30 mouse cellular contexts compared by ENCODE assay signal in the genomic region with DNA sequence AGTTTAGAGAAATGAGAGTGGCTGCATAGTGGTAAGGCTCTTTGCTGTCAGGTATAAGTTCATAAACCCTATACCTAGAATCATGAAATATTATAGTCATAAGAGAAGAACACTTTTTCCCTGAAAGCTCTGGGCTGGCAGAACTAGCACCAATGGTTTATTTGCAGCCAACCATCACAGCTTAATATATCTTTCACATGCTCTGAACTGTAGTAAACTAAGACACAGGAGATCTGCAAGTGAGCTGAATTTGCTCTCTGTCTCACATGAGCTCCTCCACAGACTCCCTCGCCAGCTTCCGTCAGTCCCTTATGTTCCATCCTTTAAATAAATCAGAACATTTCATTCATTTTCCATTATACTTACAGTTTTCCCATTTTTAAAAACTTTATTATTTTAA. TPM values are rescaled to one million over a fixed set of nuclear protein-coding genes. Genes with fewer than 3 reads are reported as not detected.
A peak's percentile ranks its signal among the peaks of the same experiment; 100 is the strongest.
DNase-seq lines count a peak whose midpoint lies in the region; ATAC-seq lines count a peak whose summit lies in the region.
"Had no signal": no experiment of that assay in that cellular context is flagged by ENCODE, and none has a peak within 500 bp of the region (broad histone marks: within the 10 kb centered on the region; RNA-seq: fewer than 3 reads in every experiment).

No protein-coding gene starts in this region.

- 97% methylated on average over 2 of the region's 2 CpGs for WGBS in midbrain, embryonic 15.5 days

- H3K4me1 ChIP-seq in midbrain, embryonic 15.5 days, result no peaks in the 10 kb centered on the region
- H3K4me1 ChIP-seq: embryonic facial prominence, embryonic 13.5 days; embryonic facial prominence, embryonic 15.5 days; forebrain, embryonic 10.5 days; forebrain, embryonic 12.5 days had no signal

- no peaks in the 10 kb centered on the region for H3K36me3 ChIP-seq in midbrain, embryonic 15.5 days (replicated peaks)
- H3K36me3 ChIP-seq: embryonic facial prominence, embryonic 13.5 days; embryonic facial prominence, embryonic 15.5 days; forebrain, embryonic 10.5 days; forebrain, embryonic 12.5 days; G1E had no signal

- DNase-seq in frontal cortex, postnatal 14 days (ENCODE audit: low spot score in 2 of 2), result no peak
- DNase-seq in right cerebral cortex, adult 18-20 months, result peak; percentile 17
- no peak for DNase-seq in right cerebral cortex, adult 2 months (ENCODE audit: low spot score in 2 of 2)
- DNase-seq: adrenal gland, adult 8-10 months; adrenal gland, postnatal 14 days; adrenal gland, postnatal 36 days; B cell, adult 2 months; cerebellum, adult 11 months; cerebellum, adult 18-20 months; cerebellum, adult 8-10 months; cerebellum, adult 9-11 months; cerebellum, postnatal 14 days; cerebellum, postnatal 36 days; embryo, embryonic 11 days had no signal

- no peak overlapping the region for H3K9ac ChIP-seq in midbrain, embryonic 15.5 days
- H3K9ac ChIP-seq: embryonic facial prominence, embryonic 13.5 days; embryonic facial prominence, embryonic 15.5 days; forebrain, embryonic 12.5 days had no signal

- peak; percentile 94 for ATAC-seq in frontal cortex, adult (ENCODE audit: low TSS enrichment)
- no peak for ATAC-seq in midbrain, embryonic 15.5 days (replicated peaks)
- ATAC-seq: activated CD4-positive, CD25-positive, alpha-beta regulatory T cell, adult 4 months; CD4-positive, CD25-positive, alpha-beta regulatory T cell, adult 4 months; forebrain, embryonic 14.5 days; forebrain, embryonic 16.5 days; Patski had no signal

- H3K9me3 ChIP-seq in midbrain, embryonic 15.5 days, result no peaks in the 10 kb centered on the region
- H3K9me3 ChIP-seq: embryonic facial prominence, embryonic 13.5 days; embryonic facial prominence, embryonic 15.5 days; forebrain, embryonic 10.5 days; forebrain, embryonic 12.5 days; G1E had no signal

- no peaks in the 10 kb centered on the region for H3K27me3 ChIP-seq in midbrain, embryonic 15.5 days (replicated peaks)
- H3K27me3 ChIP-seq: CH12.LX; embryonic facial prominence, embryonic 13.5 days; embryonic facial prominence, embryonic 15.5 days; forebrain, embryonic 12.5 days had no signal

- no peak overlapping the region for H3K27ac ChIP-seq in midbrain, embryonic 15.5 days
- H3K27ac ChIP-seq: embryonic facial prominence, embryonic 13.5 days; embryonic facial prominence, embryonic 15.5 days; forebrain, embryonic 10.5 days; forebrain, embryonic 12.5 days had no signal

- H3K4me2 ChIP-seq in midbrain, embryonic 15.5 days, result no peak overlapping the region
- H3K4me2 ChIP-seq: embryonic facial prominence, embryonic 13.5 days; embryonic facial prominence, embryonic 15.5 days; forebrain, embryonic 12.5 days had no signal

- H3K4me3 ChIP-seq in midbrain, embryonic 15.5 days, result no peak overlapping the region
- H3K4me3 ChIP-seq: embryonic facial prominence, embryonic 13.5 days; embryonic facial prominence, embryonic 15.5 days; erythroblast, embryonic 14.5 days; forebrain, embryonic 10.5 days; forebrain, embryonic 12.5 days had no signal

RNA-seq across cellular contexts. Expression of a gene that starts 56.9 kb away (rescaled TPM):
- polyA plus RNA-seq in midbrain, embryonic 15.5 days (2015; fragmentation: Nextera tagmentation; extraction: Ambion mirVana), result not detected in 2 replicates
- polyA plus RNA-seq: activated CD4-positive, CD25-positive, alpha-beta regulatory T cell, adult 4 months; brain, embryonic 14.5 days; CD4-positive, CD25-positive, alpha-beta regulatory T cell, adult 4 months; embryonic facial prominence, embryonic 11.5 days; embryonic facial prominence, embryonic 13.5 days; embryonic facial prominence, embryonic 15.5 days; erythroblast, embryonic 14.5 days; forebrain, embryonic 10.5 days; forebrain, embryonic 12.5 days; forebrain, embryonic 14.5 days; forebrain, embryonic 16.5 days; G1E; Patski had no signal
